Mouse (Mus musculus) midbrain, postnatal 0 days (tissue): ENCODE measurements at regions not wholly inside any gene's neighbourhood (a gene's known extent, or its start where the extent isn't known, plus 50 kb on each side); places are given as distances from the start of the nearest gene placed in this dataset.
A peak's percentile ranks its signal among the peaks of the same experiment; 100 is the strongest.
"Not testable (repeated sequence)": the region's sequence is repeated elsewhere in the genome, so short reads cannot be mapped to it uniquely, and the experiment has no call there.

Experiments used
- ATAC-seq: fragments of 200-750 bp; cut with Nextera tagmentation; 2 replicates; pipeline ENCODE4 v1.8.0; 2017; ENCODE audit warnings: moderate number of reproducible peaks, mild to moderate bottlenecking, moderate TSS enrichment, moderate library complexity; ENCODE audit not compliant: low FRiP score
- DNase-seq: peaks from one replicate; pipeline ENCODE4 v3.0.0-alpha.2; 2015; ENCODE audit warnings: low spot score
- H3K27ac ChIP-seq: fragments of 300-500 bp; sonication (generic); 2 replicates; pipeline ENCODE4 v1.5.1; 2014; ENCODE audit warnings: low read depth, mild to moderate bottlenecking, low read length, mixed read lengths
- H3K27me3 ChIP-seq: fragments of 300-500 bp; sonication (generic); 2 replicates; pipeline ENCODE4 v1.6.1; 2014; ENCODE audit warnings: low read length, control low read depth, mixed read lengths; ENCODE audit not compliant: insufficient read depth
- H3K36me3 ChIP-seq: fragments of 300-500 bp; sonication (generic); 2 replicates; pipeline ENCODE4 v1.6.1; 2014; ENCODE audit warnings: low read length, control low read depth, mixed read lengths; ENCODE audit not compliant: insufficient read depth
- H3K4me1 ChIP-seq: fragments of 300-500 bp; sonication (generic); 2 replicates; pipeline ENCODE4 v1.6.1; 2014; ENCODE audit warnings: mild to moderate bottlenecking, control low read depth, antibody characterized with exemption, low read length, mixed read lengths; ENCODE audit not compliant: insufficient read depth
- H3K4me2 ChIP-seq: fragments of 300-500 bp; sonication (generic); 2 replicates; pipeline ENCODE4 v1.6.1; 2014; ENCODE audit warnings: low read depth, mild to moderate bottlenecking, low read length, mixed read lengths; ENCODE audit not compliant: poor library complexity, severe bottlenecking
- H3K4me3 ChIP-seq: fragments of 300-500 bp; sonication (generic); 2 replicates; pipeline ENCODE4 v1.5.1; 2014; ENCODE audit warnings: low read depth, mild to moderate bottlenecking, low read length, moderate library complexity
- H3K9ac ChIP-seq: fragments of 300-500 bp; sonication (generic); replicated peaks from 2 replicates; pipeline ENCODE4 v1.6.1; 2014; ENCODE audit warnings: mild to moderate bottlenecking, low read length, moderate library complexity, mixed read lengths; ENCODE audit not compliant: poor library complexity, severe bottlenecking
- H3K9me3 ChIP-seq: fragments of 300-500 bp; sonication (generic); 2 replicates; pipeline ENCODE4 v1.6.1; 2016; ENCODE audit warnings: low read length, control low read depth
- CTCF ChIP-seq: IDR thresholded peaks from 2 replicates; pipeline ENCODE4 v1.5.1; 2016; ENCODE audit warnings: antibody characterized with exemption, mild to moderate bottlenecking
- WGBS: fragments of 180-500 bp; shearing (Covaris S2); extraction: QIAGEN DNeasy Blood & Tissue Kit; methylation state at CpG from one replicate; pipeline ENCODE4 v1.1.7; 2014; 5-methylcytosine and 5-hydroxymethylcytosine counted together

GRCm38 (mm10) chr13:70233896-70234799 lies 403.3 kb downstream of the Ice1 start:
- 27% methylated on average over 22 of the region's 22 CpGs for WGBS
- ATAC-seq, result peak; percentile 86
- peak; percentile 89 for DNase-seq
- Histone ChIP-seq H3K9ac (no peak overlapping the region), H3K27ac (no peak overlapping the region), H3K27me3 (no peaks in the 10 kb centered on the region), H3K36me3 (no peaks in the 10 kb centered on the region), H3K4me2 (no peak overlapping the region), H3K9me3 (no peaks in the 10 kb centered on the region), H3K4me3 (no peak overlapping the region), H3K4me1 (no peaks in the 10 kb centered on the region)
- peak; percentile 89 for TF ChIP-seq CTCF

GRCm38 (mm10) chr13:70243598-70244157 lies 393.8 kb downstream of the Ice1 start:
- no peak for ATAC-seq
- TF ChIP-seq CTCF, result no peak
- Histone ChIP-seq H3K4me2 (no peak overlapping the region), H3K9me3 (no peaks in the 10 kb centered on the region), H3K9ac (no peak overlapping the region), H3K36me3 (no peaks in the 10 kb centered on the region), H3K4me1 (no peaks in the 10 kb centered on the region), H3K27me3 (no peaks in the 10 kb centered on the region), H3K27ac (no peak overlapping the region), H3K4me3 (no peak overlapping the region)
- no peak for DNase-seq
- WGBS, result 77% methylated on average over 4 of the region's 4 CpGs

GRCm38 (mm10) chr13:70260003-70260496 lies 377.4 kb downstream of the Ice1 start:
- no peak overlapping the region for H3K27ac ChIP-seq
- DNase-seq, result peak; percentile 40
- no peak overlapping the region for H3K4me3 ChIP-seq
- H3K4me1 ChIP-seq, result no peaks in the 10 kb centered on the region
- H3K27me3 ChIP-seq, result no peaks in the 10 kb centered on the region
- H3K4me2 ChIP-seq, result 0 out of 2 replicates have a peak overlapping the region, but pooled peaks have one; percentile 6
- no peaks in the 10 kb centered on the region for H3K36me3 ChIP-seq
- TF ChIP-seq CTCF, result no peak
- H3K9ac ChIP-seq, result no peak overlapping the region
- WGBS, result 35% methylated on average over 12 of the region's 12 CpGs
- H3K9me3 ChIP-seq, result no peaks in the 10 kb centered on the region
- peak; percentile 34; the same call in 1 of the 2 replicates for ATAC-seq

- no peaks in the 10 kb centered on the region for H3K27me3 ChIP-seq
- peak; percentile 28 for TF ChIP-seq CTCF
- no peak overlapping the region for H3K9ac ChIP-seq
- H3K9me3 ChIP-seq, result no peaks in the 10 kb centered on the region
- WGBS, result 97% methylated on average over 3 of the region's 3 CpGs
- no peak overlapping the region for H3K27ac ChIP-seq
- DNase-seq (no peak), ATAC-seq (no peak)
- no peak overlapping the region for H3K4me2 ChIP-seq
- no peak overlapping the region for H3K4me3 ChIP-seq
- H3K36me3 ChIP-seq, result no peaks in the 10 kb centered on the region
- no peaks in the 10 kb centered on the region for H3K4me1 ChIP-seq
Measured at GRCm38 (mm10) chr13:70263654-70264053, 373.8 kb downstream of the Ice1 start.

- not testable (repeated sequence) for ATAC-seq, H3K36me3 ChIP-seq, H3K27ac ChIP-seq, H3K4me2 ChIP-seq, H3K4me1 ChIP-seq, H3K9me3 ChIP-seq, H3K9ac ChIP-seq, DNase-seq, H3K27me3 ChIP-seq, H3K4me3 ChIP-seq
- WGBS, result 90% methylated on average over 10 of the region's 10 CpGs
Measured at GRCm38 (mm10) chr13:70276884-70277378, 360.5 kb downstream of the Ice1 start.
